Mouse (Mus musculus) heart, embryonic 11.5 days (tissue): Measurements from ENCODE around the gene Rsu1. TPM values are rescaled to one million over a fixed set of nuclear protein-coding genes. Genes with fewer than 3 reads are reported as not detected.

Source experiments
- ATAC-seq: fragments of 200-750 bp; cut with Nextera tagmentation; replicated peaks from 2 replicates; pipeline ENCODE4 v1.8.0; 2017; ENCODE audit warnings: moderate library complexity; ENCODE audit not compliant: insufficient number of reproducible peaks, low FRiP score, low TSS enrichment
- H3K27ac ChIP-seq: fragments of 300-500 bp; sonication (generic); 2 replicates; pipeline ENCODE4 v1.5.1; 2014; ENCODE audit warnings: mild to moderate bottlenecking, low read depth, low read length
- H3K27me3 ChIP-seq: fragments of 300-500 bp; sonication (generic); 2 replicates; pipeline ENCODE4 v1.6.1; 2014; ENCODE audit warnings: mild to moderate bottlenecking, low read length, mixed read lengths; ENCODE audit not compliant: control insufficient read depth, insufficient read depth
- H3K36me3 ChIP-seq: fragments of 300-500 bp; sonication (generic); 2 replicates; pipeline ENCODE4 v1.6.1; 2014; ENCODE audit warnings: mild to moderate bottlenecking, low read length, moderate library complexity, mixed read lengths; ENCODE audit not compliant: control insufficient read depth, insufficient read depth
- H3K4me1 ChIP-seq: fragments of 300-500 bp; sonication (generic); 2 replicates; pipeline ENCODE4 v1.6.1; 2014; ENCODE audit warnings: low read length; ENCODE audit not compliant: control insufficient read depth, insufficient read depth
- H3K4me2 ChIP-seq: fragments of 300-500 bp; sonication (generic); 2 replicates; pipeline ENCODE4 v1.6.1; 2014; ENCODE audit warnings: mild to moderate bottlenecking, moderate library complexity
- H3K4me3 ChIP-seq: fragments of 300-500 bp; sonication (generic); 2 replicates; pipeline ENCODE4 v1.5.1; 2014; ENCODE audit warnings: low read depth, low read length
- H3K9ac ChIP-seq: fragments of 300-500 bp; sonication (generic); 2 replicates; pipeline ENCODE4 v1.6.1; 2014; ENCODE audit warnings: mild to moderate bottlenecking, low read depth, low read length, moderate library complexity
- H3K9me3 ChIP-seq: fragments of 300-500 bp; sonication (generic); replicated peaks from 2 replicates; pipeline ENCODE4 v1.6.1; 2016; ENCODE audit warnings: low read length; ENCODE audit not compliant: control insufficient read depth
- WGBS: fragments of 180-500 bp; shearing (Covaris S2); extraction: QIAGEN DNeasy Blood & Tissue Kit; methylation state at CpG from one replicate; pipeline ENCODE4 v1.1.7; 2014; ENCODE audit not compliant: insufficient replicate concordance; 5-methylcytosine and 5-hydroxymethylcytosine counted together
- polyA plus RNA-seq: library from polyadenylated mRNA; unstranded; fragments of >200 nt; fragmentation: Nextera tagmentation; extraction: Ambion mirVana; gene quantifications from 2 replicates; pipeline ENCODE4 v1.2.1, GENCODE M21; 2014

Rsu1 gene
- 142 and 147 TPM in 2 replicates for polyA plus RNA-seq

DNA sequence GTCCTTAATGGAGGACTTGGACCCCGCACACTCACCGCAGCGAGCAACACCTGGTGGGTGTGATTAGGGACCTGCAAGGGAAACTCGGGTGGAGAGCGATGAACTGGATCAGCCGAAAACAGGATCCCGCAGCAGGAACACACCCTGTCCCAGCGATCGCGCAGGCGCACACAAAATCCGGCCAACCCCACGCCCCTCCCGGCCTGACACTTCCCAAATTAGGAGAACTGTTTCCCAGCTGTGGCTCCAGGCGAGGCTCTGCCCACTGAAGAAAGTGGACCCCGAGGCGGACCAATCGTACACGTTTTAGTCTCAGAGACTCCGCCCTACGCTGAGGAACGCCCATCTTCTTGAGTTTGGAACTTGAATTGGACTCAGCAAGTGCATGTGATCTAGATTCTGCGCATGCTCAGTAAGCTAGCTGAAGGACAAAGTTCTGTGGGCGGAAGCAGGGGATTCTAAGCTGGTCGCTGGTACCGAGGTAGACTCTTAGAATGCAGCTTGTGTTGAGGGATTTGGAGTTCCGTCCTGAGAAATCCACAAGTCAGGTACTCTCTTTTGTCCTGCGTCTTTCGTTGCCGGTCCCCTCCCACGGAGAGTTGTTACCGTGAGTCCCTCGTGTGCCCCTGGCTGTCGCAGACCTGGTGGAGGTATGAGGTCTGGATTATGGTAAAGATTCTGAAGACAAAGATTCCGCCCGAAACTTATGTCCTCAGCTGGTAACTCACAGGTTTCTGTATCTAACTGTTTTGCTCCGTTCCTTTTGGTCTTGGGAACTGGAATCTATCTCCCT lies at the start of gene Rsu1:
TSS of gene Rsu1 (minus strand) at position 251 of the 793 bp plus-strand sequence.
- WGBS, result under 1% methylated on average over 37 of the region's 37 CpGs
- H3K9ac ChIP-seq, result peak within 1 kb of the TSS; percentile 83
- no peaks in the 10 kb centered on the region for H3K9me3 ChIP-seq
- H3K27ac ChIP-seq, result peak within 1 kb of the TSS; percentile 70; the same call in 1 of the 2 replicates
- peak; percentile 99 for ATAC-seq
- 0 out of 2 replicates have a peak, but pooled peaks cover 3% of the 10 kb centered on the region for H3K4me1 ChIP-seq
- peak within 1 kb of the TSS; percentile 85 for H3K4me2 ChIP-seq
- peak within 1 kb of the TSS; percentile 72 for H3K4me3 ChIP-seq
- H3K36me3 ChIP-seq, result no peaks in the 10 kb centered on the region
- no peaks in the 10 kb centered on the region for H3K27me3 ChIP-seq

DNA sequence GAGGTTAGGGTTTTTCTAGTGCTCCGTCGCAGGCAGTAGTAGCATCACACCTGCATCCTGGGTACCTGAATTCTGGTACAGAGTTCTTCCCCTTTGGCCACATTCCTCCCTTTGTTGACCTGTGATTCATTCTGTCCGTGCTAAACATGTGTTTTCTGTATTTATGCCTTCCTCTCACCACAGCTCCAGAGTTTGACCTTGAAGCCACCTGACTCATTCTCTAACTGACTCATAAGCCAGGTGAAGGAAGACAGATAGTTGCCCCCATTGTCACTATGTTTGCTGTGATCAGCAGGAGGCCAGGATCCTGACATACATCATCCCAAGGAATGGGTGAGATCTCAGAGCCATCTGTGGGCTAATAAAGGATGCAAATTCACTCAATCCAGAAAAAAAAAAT lies 32.2 kb upstream of the Rsu1 start:
- Histone ChIP-seq H3K9ac (no peak overlapping the region), H3K4me1 (no peaks in the 10 kb centered on the region), H3K27ac (no peak overlapping the region), H3K27me3 (no peaks in the 10 kb centered on the region), H3K9me3 (no peaks in the 10 kb centered on the region), H3K4me3 (no peak overlapping the region), H3K36me3 (no peaks in the 10 kb centered on the region), H3K4me2 (no peak overlapping the region)
- WGBS, result 69% methylated on average over 3 of the region's 3 CpGs
- no peak for ATAC-seq

DNA sequence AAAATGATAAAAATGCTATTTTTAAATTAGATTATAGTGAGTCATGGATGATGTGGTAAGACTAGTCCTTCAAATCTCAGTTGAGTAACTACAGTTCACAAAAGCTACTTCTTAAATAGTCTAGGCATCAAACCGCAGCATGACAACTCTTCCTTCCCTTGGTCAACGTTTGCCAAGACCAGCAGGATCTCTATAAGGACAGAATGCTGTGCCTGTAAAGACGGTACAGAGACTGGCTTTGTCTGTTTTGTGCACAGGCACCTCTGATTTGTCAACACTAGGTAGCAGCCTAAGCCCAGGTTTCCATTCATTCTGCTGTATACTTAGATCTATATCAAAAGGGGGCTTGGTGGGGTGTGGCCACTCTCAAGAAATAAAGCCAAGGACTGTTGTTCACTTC lies 27.8 kb upstream of the Rsu1 start:
- no peaks in the 10 kb centered on the region for H3K36me3 ChIP-seq
- ATAC-seq, result no peak
- H3K9me3 ChIP-seq, result no peaks in the 10 kb centered on the region
- H3K27ac ChIP-seq, result no peak overlapping the region
- no peak overlapping the region for H3K4me2 ChIP-seq
- 41% methylated on average over 3 of the region's 3 CpGs for WGBS
- H3K9ac ChIP-seq, result no peak overlapping the region
- no peaks in the 10 kb centered on the region for H3K27me3 ChIP-seq
- H3K4me3 ChIP-seq, result no peak overlapping the region
- no peaks in the 10 kb centered on the region for H3K4me1 ChIP-seq

DNA sequence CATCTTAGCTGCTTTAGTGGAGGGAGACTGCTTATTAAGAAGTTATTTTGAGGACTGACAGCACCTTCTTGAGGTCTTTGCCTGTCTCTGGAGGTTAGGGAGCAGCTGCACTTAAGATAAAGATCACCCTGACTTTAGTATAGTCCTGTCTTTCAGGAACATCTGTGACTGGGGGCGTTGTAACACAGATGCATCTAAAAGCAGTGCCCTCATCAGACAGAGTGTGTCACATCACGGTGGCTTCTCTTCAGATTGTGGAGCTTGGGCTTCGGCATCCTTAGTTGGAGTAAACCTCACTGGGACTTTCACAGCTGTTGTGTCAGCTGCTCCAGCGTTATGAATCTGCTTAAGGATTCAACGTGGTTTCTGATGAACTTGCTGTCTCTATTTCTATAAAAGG lies 26.5 kb upstream of the Rsu1 start:
- Histone ChIP-seq H3K36me3 (no peaks in the 10 kb centered on the region), H3K4me3 (no peak overlapping the region), H3K4me2 (no peak overlapping the region), H3K27ac (no peak overlapping the region), H3K9me3 (no peaks in the 10 kb centered on the region), H3K4me1 (no peaks in the 10 kb centered on the region), H3K27me3 (no peaks in the 10 kb centered on the region), H3K9ac (no peak overlapping the region)
- no peak for ATAC-seq
- WGBS, result 48% methylated on average over 5 of the region's 5 CpGs

DNA sequence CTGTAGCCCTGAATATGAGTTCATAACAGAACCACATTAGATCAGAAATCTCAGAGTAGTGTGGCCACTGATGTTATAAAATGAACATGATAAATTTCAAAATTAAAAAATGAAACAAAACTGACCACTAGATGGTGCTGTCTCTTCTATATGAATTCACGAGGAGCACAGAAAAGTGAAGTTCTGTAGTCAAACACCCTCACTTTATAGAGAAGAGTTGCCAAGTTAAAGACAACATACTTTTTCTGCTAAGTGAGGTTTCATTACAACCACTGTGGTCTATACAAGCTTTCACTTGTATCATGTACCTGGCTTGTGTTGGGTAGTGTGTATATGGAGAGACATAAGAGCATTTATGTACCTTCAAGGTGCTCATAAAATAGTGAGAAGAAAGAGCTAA lies 19.4 kb upstream of the Rsu1 start:
- Histone ChIP-seq H3K36me3 (no peaks in the 10 kb centered on the region), H3K4me2 (no peak overlapping the region), H3K4me3 (no peak overlapping the region), H3K4me1 (no peaks in the 10 kb centered on the region), H3K27me3 (no peaks in the 10 kb centered on the region), H3K9me3 (no peaks in the 10 kb centered on the region), H3K9ac (no peak overlapping the region), H3K27ac (no peak overlapping the region)
- WGBS, result 4% methylated on average over 1 of the region's 1 CpGs
- no peak for ATAC-seq

DNA sequence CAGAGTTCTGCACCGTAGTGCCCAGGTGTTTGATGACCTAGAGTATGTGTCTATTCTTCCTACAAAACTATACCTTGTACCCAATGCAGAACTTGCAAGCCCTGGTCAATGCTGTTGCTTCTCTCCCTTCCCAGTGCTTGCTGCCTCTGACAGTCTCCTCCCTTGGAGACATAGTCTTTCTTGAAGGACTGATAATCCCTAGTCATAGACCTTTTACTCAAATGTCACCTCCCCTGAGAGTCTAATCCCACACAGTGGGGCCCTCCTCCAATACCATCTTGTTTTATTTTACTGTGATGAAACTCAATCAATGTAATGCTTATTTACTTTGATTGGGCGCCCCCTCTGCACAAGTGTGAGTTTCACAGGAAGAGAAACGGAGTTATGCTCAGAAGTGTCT lies 18.9 kb upstream of the Rsu1 start:
- Histone ChIP-seq H3K9ac (no peak overlapping the region), H3K4me1 (no peaks in the 10 kb centered on the region), H3K27me3 (no peaks in the 10 kb centered on the region), H3K36me3 (no peaks in the 10 kb centered on the region), H3K4me2 (no peak overlapping the region), H3K4me3 (no peak overlapping the region), H3K27ac (no peak overlapping the region), H3K9me3 (no peaks in the 10 kb centered on the region)
- WGBS, result 73% methylated on average over 3 of the region's 3 CpGs
- ATAC-seq, result no peak

DNA sequence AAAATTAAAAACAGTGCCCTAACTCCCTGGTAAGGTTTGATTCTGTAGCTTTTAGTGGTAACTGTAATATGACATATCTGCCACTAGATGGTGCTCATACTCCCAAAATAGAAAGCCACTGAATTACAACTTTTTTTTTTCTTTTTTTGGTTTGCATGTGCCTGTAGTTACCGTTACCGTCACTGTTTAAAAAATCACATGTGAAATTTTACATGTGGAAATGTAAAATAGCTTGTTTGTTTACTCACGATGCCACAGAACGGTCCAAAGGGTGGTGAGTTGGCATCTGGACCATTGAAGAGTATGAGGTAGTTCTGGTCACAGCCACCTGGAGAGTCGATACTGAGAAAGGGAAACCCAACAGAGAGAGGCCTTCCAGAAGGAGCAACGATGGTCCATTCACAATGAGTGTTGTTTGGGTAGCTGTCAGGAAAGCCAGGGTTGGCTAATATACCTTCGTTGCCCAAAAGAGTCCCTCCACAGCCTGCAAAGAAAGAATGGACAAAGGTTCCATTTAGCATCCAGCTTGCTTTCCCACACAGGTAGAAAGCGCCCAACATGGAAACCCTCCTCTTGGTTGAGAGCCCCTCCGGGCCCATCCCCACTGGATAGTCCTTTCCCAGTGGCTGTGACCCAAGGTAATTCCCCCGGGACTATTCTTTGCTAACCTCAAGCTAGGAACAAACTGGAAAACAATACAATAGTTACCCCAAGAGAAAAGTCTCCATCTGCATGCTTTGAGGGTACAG lies 7.1 kb upstream of the Rsu1 start:
- no peak overlapping the region for H3K27ac ChIP-seq
- WGBS, result 57% methylated on average over 10 of the region's 10 CpGs
- no peaks in the 10 kb centered on the region for H3K9me3 ChIP-seq
- no peaks in the 10 kb centered on the region for H3K4me1 ChIP-seq
- no peak overlapping the region for H3K4me2 ChIP-seq
- no peaks in the 10 kb centered on the region for H3K27me3 ChIP-seq
- no peak overlapping the region for H3K4me3 ChIP-seq
- H3K36me3 ChIP-seq, result no peaks in the 10 kb centered on the region
- no peak overlapping the region for H3K9ac ChIP-seq
- ATAC-seq, result no peak

DNA sequence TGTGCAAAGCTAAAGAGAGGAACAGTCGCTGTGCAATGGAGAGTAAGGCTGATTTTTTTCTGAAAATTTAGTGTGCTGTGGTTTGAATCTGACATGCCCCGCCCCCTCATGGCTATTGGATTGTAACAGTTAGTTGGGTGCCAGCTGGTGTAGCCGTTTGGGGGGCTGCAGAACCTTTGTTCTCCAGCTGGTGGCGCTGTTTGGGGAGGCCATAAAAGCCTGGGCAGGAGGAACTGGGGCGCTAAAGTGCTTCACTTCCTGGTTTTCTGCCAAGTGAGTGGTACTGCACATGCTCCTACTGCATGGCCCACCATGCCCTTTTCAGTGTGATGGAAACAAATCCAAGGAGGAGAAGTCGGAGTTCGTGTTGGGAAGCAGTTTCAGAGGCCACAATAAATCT lies 4.7 kb upstream of the Rsu1 start:
- no peak for ATAC-seq
- Histone ChIP-seq H3K4me2 (no peak overlapping the region), H3K9ac (no peak overlapping the region), H3K36me3 (no peaks in the 10 kb centered on the region), H3K27ac (no peak overlapping the region), H3K4me3 (no peak overlapping the region), H3K27me3 (no peaks in the 10 kb centered on the region), H3K9me3 (no peaks in the 10 kb centered on the region), H3K4me1 (no peaks in the 10 kb centered on the region)
- WGBS, result 43% methylated on average over 7 of the region's 7 CpGs
